10 mouse cellular contexts compared by ENCODE assay signal in genomic region chr11:96295092-96295835, GRCm38 (mm10). TPM values are rescaled to one million over a fixed set of nuclear protein-coding genes. Genes with fewer than 3 reads are reported as not detected.
DNase-seq lines count a peak whose midpoint lies in the region; ATAC-seq and TF ChIP-seq lines count a peak whose summit lies in the region.
"Had no signal": no experiment of that assay in that cellular context is flagged by ENCODE, and none has a peak within 500 bp of the region (broad histone marks: within the 10 kb centered on the region; RNA-seq: fewer than 3 reads in every experiment).

No protein-coding gene starts in this region.

- peaks cover 96% of the 10 kb centered on the region for H3K27me3 ChIP-seq in hindbrain, embryonic 11.5 days (ENCODE audit: control insufficient read depth, insufficient read depth, low read length)
- peaks cover 100% of the 10 kb centered on the region for H3K27me3 ChIP-seq in hindbrain, embryonic 10.5 days (ENCODE audit: insufficient read depth, poor library complexity, severe bottlenecking)
- peaks cover 93% of the 10 kb centered on the region for H3K27me3 ChIP-seq in hindbrain, embryonic 13.5 days
- no peaks in the 10 kb centered on the region for H3K27me3 ChIP-seq in kidney, postnatal 0 days (ENCODE audit: insufficient read depth, low read length)
- H3K27me3 ChIP-seq in neural tube, embryonic 14.5 days (ENCODE audit: control insufficient read depth, insufficient read depth, low read length), result no peaks in the 10 kb centered on the region

- no peak overlapping the region for H3K27ac ChIP-seq in hindbrain, embryonic 11.5 days (ENCODE audit: low read depth, low read length)
- H3K27ac ChIP-seq in hindbrain, embryonic 10.5 days, result no peak overlapping the region
- H3K27ac ChIP-seq in hindbrain, embryonic 13.5 days, result peak overlapping the region; percentile 100
- peak overlapping the region; percentile 99 for H3K27ac ChIP-seq in kidney, postnatal 0 days
- H3K27ac ChIP-seq in neural tube, embryonic 14.5 days (ENCODE audit: low read depth, low read length), result peak overlapping the region; percentile 100
- H3K27ac ChIP-seq: midbrain, embryonic 10.5 days had no signal

- ATAC-seq in hindbrain, embryonic 11.5 days (ENCODE audit: low FRiP score), result no peak
- no peak for ATAC-seq in hindbrain, embryonic 13.5 days (ENCODE audit: low FRiP score)
- ATAC-seq in kidney, postnatal 0 days (replicated peaks; ENCODE audit: low FRiP score, low read depth), result peak; percentile 14; the same call in 1 of the 2 replicates
- no peak for ATAC-seq in neural tube, embryonic 14.5 days (ENCODE audit: low read depth)
- ATAC-seq: forebrain, embryonic 14.5 days had no signal

- H3K4me1 ChIP-seq in hindbrain, embryonic 11.5 days (replicated peaks; ENCODE audit: control insufficient read depth, insufficient read depth, low read length), result no peaks in the 10 kb centered on the region
- peaks cover 6% of the 10 kb centered on the region; the same call in 1 of the 2 replicates for H3K4me1 ChIP-seq in hindbrain, embryonic 10.5 days (replicated peaks)
- no peaks in the 10 kb centered on the region; the same call in none of the 2 replicates for H3K4me1 ChIP-seq in hindbrain, embryonic 13.5 days (replicated peaks)
- H3K4me1 ChIP-seq in kidney, postnatal 0 days (replicated peaks; ENCODE audit: insufficient read depth, low read length), result peaks cover 14% of the 10 kb centered on the region
- H3K4me1 ChIP-seq in neural tube, embryonic 14.5 days (ENCODE audit: control insufficient read depth, insufficient read depth, low read length), result peaks cover 30% of the 10 kb centered on the region

- DNase-seq in hindbrain, embryonic 11.5 days (ENCODE audit: low spot score), result no peak
- no peak for DNase-seq in hindbrain, embryonic 10.5 days (ENCODE audit: low spot score)
- DNase-seq in kidney, postnatal 0 days (ENCODE audit: low spot score), result no peak
- DNase-seq in urinary bladder, postnatal 36 days (ENCODE audit: low spot score in 2 of 2), result no peak
- no peak for DNase-seq in layer of hippocampus, adult 9-10 months (ENCODE audit: low spot score)
- DNase-seq in urinary bladder, postnatal 4 days (ENCODE audit: low spot score in 2 of 2), result no peak

- no peaks in the 10 kb centered on the region for H3K9me3 ChIP-seq in hindbrain, embryonic 11.5 days (ENCODE audit: control insufficient read depth, low read length)
- no peaks in the 10 kb centered on the region for H3K9me3 ChIP-seq in hindbrain, embryonic 10.5 days
- H3K9me3 ChIP-seq in hindbrain, embryonic 13.5 days, result no peaks in the 10 kb centered on the region
- H3K9me3 ChIP-seq in kidney, postnatal 0 days (replicated peaks; ENCODE audit: low read length), result no peaks in the 10 kb centered on the region
- H3K9me3 ChIP-seq in neural tube, embryonic 14.5 days (ENCODE audit: control insufficient read depth, low read length), result no peaks in the 10 kb centered on the region
- H3K9me3 ChIP-seq: midbrain, embryonic 10.5 days had no signal

- no peak for TF ChIP-seq CTCF in kidney, postnatal 0 days (IDR thresholded peaks at IDR 0.05; ENCODE audit: low read depth)

- H3K4me3 ChIP-seq in hindbrain, embryonic 11.5 days (ENCODE audit: low read depth, low read length), result peak overlapping the region; percentile 12; the same call in 1 of the 2 replicates
- no peak overlapping the region for H3K4me3 ChIP-seq in hindbrain, embryonic 10.5 days
- peak overlapping the region; percentile 57 for H3K4me3 ChIP-seq in hindbrain, embryonic 13.5 days
- peak overlapping the region; percentile 83 for H3K4me3 ChIP-seq in kidney, postnatal 0 days (replicated peaks; ENCODE audit: low read depth, low read length)
- H3K4me3 ChIP-seq in neural tube, embryonic 14.5 days (ENCODE audit: low read depth, low read length), result peak overlapping the region; percentile 95
- H3K4me3 ChIP-seq: midbrain, embryonic 10.5 days had no signal

- H3K4me2 ChIP-seq in hindbrain, embryonic 11.5 days (replicated peaks; ENCODE audit: low read depth, low read length), result 0 out of 2 replicates have a peak overlapping the region, but pooled peaks have one; percentile 0
- H3K4me2 ChIP-seq in hindbrain, embryonic 13.5 days, result peak overlapping the region; percentile 83
- peak overlapping the region; percentile 96 for H3K4me2 ChIP-seq in kidney, postnatal 0 days (ENCODE audit: low read length)
- peak overlapping the region; percentile 100 for H3K4me2 ChIP-seq in neural tube, embryonic 14.5 days (ENCODE audit: low read depth, low read length)

- H3K9ac ChIP-seq in hindbrain, embryonic 11.5 days (ENCODE audit: low read depth, low read length), result no peak overlapping the region
- peak overlapping the region; percentile 99 for H3K9ac ChIP-seq in hindbrain, embryonic 13.5 days
- H3K9ac ChIP-seq in kidney, postnatal 0 days (ENCODE audit: low read depth, low read length), result peak overlapping the region; percentile 98
- peak overlapping the region; percentile 100 for H3K9ac ChIP-seq in neural tube, embryonic 14.5 days (replicated peaks; ENCODE audit: low read depth, low read length)

- WGBS in hindbrain, embryonic 11.5 days, result under 1% methylated on average over 30 of the region's 30 CpGs
- WGBS in hindbrain, embryonic 10.5 days, result 1% methylated on average over 30 of the region's 30 CpGs
- under 1% methylated on average over 30 of the region's 30 CpGs for WGBS in hindbrain, embryonic 13.5 days
- WGBS in kidney, postnatal 0 days, result 1% methylated on average over 29 of the region's 30 CpGs
- WGBS in neural tube, embryonic 14.5 days, result 1% methylated on average over 30 of the region's 30 CpGs

- no peaks in the 10 kb centered on the region for H3K36me3 ChIP-seq in hindbrain, embryonic 11.5 days (ENCODE audit: control insufficient read depth, insufficient read depth, low read length)
- no peaks in the 10 kb centered on the region for H3K36me3 ChIP-seq in hindbrain, embryonic 10.5 days
- H3K36me3 ChIP-seq in hindbrain, embryonic 13.5 days, result no peaks in the 10 kb centered on the region
- no peaks in the 10 kb centered on the region for H3K36me3 ChIP-seq in kidney, postnatal 0 days (ENCODE audit: insufficient read depth, low read length)
- H3K36me3 ChIP-seq in neural tube, embryonic 14.5 days (ENCODE audit: control insufficient read depth, insufficient read depth, low read length), result no peaks in the 10 kb centered on the region
- H3K36me3 ChIP-seq: midbrain, embryonic 10.5 days had no signal

RNA-seq across cellular contexts. Expression of gene Hoxb6, which starts 3.0 kb away (rescaled TPM):
- 15.9 and 38.5 TPM in 2 replicates for polyA plus RNA-seq in hindbrain, embryonic 11.5 days (2014; fragmentation: Nextera tagmentation; extraction: Ambion mirVana)
- polyA plus RNA-seq in hindbrain, embryonic 10.5 days (2016; fragmentation: Nextera tagmentation; extraction: Ambion mirVana), result 0.31 TPM in 1 of 2 replicates, not detected in the other
- 81.9 and 132 TPM in 2 replicates for polyA plus RNA-seq in hindbrain, embryonic 13.5 days (2015; fragmentation: Nextera tagmentation; extraction: Ambion mirVana)
- polyA plus RNA-seq in kidney, postnatal 0 days (2015; fragmentation: Nextera tagmentation; extraction: Ambion mirVana), result 45.0 and 47.8 TPM in 2 replicates
- polyA plus RNA-seq in neural tube, embryonic 14.5 days (2014; fragmentation: Nextera tagmentation; extraction: Ambion mirVana), result 138 and 141 TPM in 2 replicates
- polyA plus RNA-seq: forebrain, embryonic 14.5 days; midbrain, embryonic 10.5 days had no signal

RNA-seq across cellular contexts. Expression of gene Hoxb5, which starts 7.9 kb away (rescaled TPM):
- 33.1 and 42.5 TPM in 2 replicates for polyA plus RNA-seq in hindbrain, embryonic 11.5 days (2014; fragmentation: Nextera tagmentation; extraction: Ambion mirVana)
- polyA plus RNA-seq in hindbrain, embryonic 10.5 days (2016; fragmentation: Nextera tagmentation; extraction: Ambion mirVana), result 0.14 and 6.3 TPM in 2 replicates
- polyA plus RNA-seq in hindbrain, embryonic 13.5 days (2015; fragmentation: Nextera tagmentation; extraction: Ambion mirVana), result 196 and 216 TPM in 2 replicates
- polyA plus RNA-seq in kidney, postnatal 0 days (2015; fragmentation: Nextera tagmentation; extraction: Ambion mirVana), result 10.2 and 12.9 TPM in 2 replicates
- 49.1 and 52.4 TPM in 2 replicates for polyA plus RNA-seq in neural tube, embryonic 14.5 days (2014; fragmentation: Nextera tagmentation; extraction: Ambion mirVana)
- polyA plus RNA-seq: forebrain, embryonic 14.5 days; midbrain, embryonic 10.5 days had no signal

RNA-seq across cellular contexts. Expression of gene Hoxb7, which starts 8.8 kb away (rescaled TPM):
- 4.0 and 11.2 TPM in 2 replicates for polyA plus RNA-seq in hindbrain, embryonic 11.5 days (2014; fragmentation: Nextera tagmentation; extraction: Ambion mirVana)
- not detected in 2 replicates for polyA plus RNA-seq in hindbrain, embryonic 10.5 days (2016; fragmentation: Nextera tagmentation; extraction: Ambion mirVana)
- polyA plus RNA-seq in hindbrain, embryonic 13.5 days (2015; fragmentation: Nextera tagmentation; extraction: Ambion mirVana), result 21.5 and 33.2 TPM in 2 replicates
- 56.1 and 58.9 TPM in 2 replicates for polyA plus RNA-seq in kidney, postnatal 0 days (2015; fragmentation: Nextera tagmentation; extraction: Ambion mirVana)
- polyA plus RNA-seq in neural tube, embryonic 14.5 days (2014; fragmentation: Nextera tagmentation; extraction: Ambion mirVana), result 120 and 133 TPM in 2 replicates
- polyA plus RNA-seq: forebrain, embryonic 14.5 days; midbrain, embryonic 10.5 days had no signal

RNA-seq across cellular contexts. Expression of gene Hoxb8, which starts 13.6 kb away (rescaled TPM):
- 3.1 and 7.0 TPM in 2 replicates for polyA plus RNA-seq in hindbrain, embryonic 11.5 days (2014; fragmentation: Nextera tagmentation; extraction: Ambion mirVana)
- 0.08 TPM in 1 of 2 replicates, not detected in the other for polyA plus RNA-seq in hindbrain, embryonic 10.5 days (2016; fragmentation: Nextera tagmentation; extraction: Ambion mirVana)
- polyA plus RNA-seq in hindbrain, embryonic 13.5 days (2015; fragmentation: Nextera tagmentation; extraction: Ambion mirVana), result 19.2 and 27.2 TPM in 2 replicates
- polyA plus RNA-seq in kidney, postnatal 0 days (2015; fragmentation: Nextera tagmentation; extraction: Ambion mirVana), result 8.7 and 12.2 TPM in 2 replicates
- 78.6 and 120 TPM in 2 replicates for polyA plus RNA-seq in neural tube, embryonic 14.5 days (2014; fragmentation: Nextera tagmentation; extraction: Ambion mirVana)
- polyA plus RNA-seq: forebrain, embryonic 14.5 days; midbrain, embryonic 10.5 days had no signal

RNA-seq across cellular contexts. Expression of gene Hoxb4, which starts 22.8 kb away (rescaled TPM):
- 3.5 and 5.1 TPM in 2 replicates for polyA plus RNA-seq in hindbrain, embryonic 11.5 days (2014; fragmentation: Nextera tagmentation; extraction: Ambion mirVana)
- polyA plus RNA-seq in hindbrain, embryonic 10.5 days (2016; fragmentation: Nextera tagmentation; extraction: Ambion mirVana), result 0.47 and 3.1 TPM in 2 replicates
- polyA plus RNA-seq in hindbrain, embryonic 13.5 days (2015; fragmentation: Nextera tagmentation; extraction: Ambion mirVana), result 9.5 and 11.3 TPM in 2 replicates
- polyA plus RNA-seq in kidney, postnatal 0 days (2015; fragmentation: Nextera tagmentation; extraction: Ambion mirVana), result 3.6 and 3.8 TPM in 2 replicates
- 3.4 and 4.1 TPM in 2 replicates for polyA plus RNA-seq in neural tube, embryonic 14.5 days (2014; fragmentation: Nextera tagmentation; extraction: Ambion mirVana)
- polyA plus RNA-seq: forebrain, embryonic 14.5 days; midbrain, embryonic 10.5 days had no signal

Comparison
In these comparisons a context has a peak if more than half of its experiments do, and no peak if none do; other contexts are left out.
1. H3K27ac ChIP-seq: peak in hindbrain, embryonic 13.5 days (single experiment), kidney, postnatal 0 days (single experiment) and neural tube, embryonic 14.5 days (single experiment); none in hindbrain, embryonic 11.5 days (single experiment) and hindbrain, embryonic 10.5 days (single experiment).
2. RNA of gene Hoxb6, which starts 3.0 kb away (polyA plus RNA-seq): 138 to 141 TPM in neural tube, embryonic 14.5 days, 81.9 to 132 TPM in hindbrain, embryonic 13.5 days, 45.0 to 47.8 TPM in kidney, postnatal 0 days and 15.9 to 38.5 TPM in hindbrain, embryonic 11.5 days; 0.31 TPM in hindbrain, embryonic 10.5 days; every median in the first group is over 10 times any median in the second.
3. H3K4me2 ChIP-seq: peak in every context shown above with its lines; median percentile 100 in neural tube, embryonic 14.5 days; 96 in kidney, postnatal 0 days; 83 in hindbrain, embryonic 13.5 days; 0 in hindbrain, embryonic 11.5 days.